Comparison of ENCODE assay signal across 9 mouse cellular contexts in the genomic region with DNA sequence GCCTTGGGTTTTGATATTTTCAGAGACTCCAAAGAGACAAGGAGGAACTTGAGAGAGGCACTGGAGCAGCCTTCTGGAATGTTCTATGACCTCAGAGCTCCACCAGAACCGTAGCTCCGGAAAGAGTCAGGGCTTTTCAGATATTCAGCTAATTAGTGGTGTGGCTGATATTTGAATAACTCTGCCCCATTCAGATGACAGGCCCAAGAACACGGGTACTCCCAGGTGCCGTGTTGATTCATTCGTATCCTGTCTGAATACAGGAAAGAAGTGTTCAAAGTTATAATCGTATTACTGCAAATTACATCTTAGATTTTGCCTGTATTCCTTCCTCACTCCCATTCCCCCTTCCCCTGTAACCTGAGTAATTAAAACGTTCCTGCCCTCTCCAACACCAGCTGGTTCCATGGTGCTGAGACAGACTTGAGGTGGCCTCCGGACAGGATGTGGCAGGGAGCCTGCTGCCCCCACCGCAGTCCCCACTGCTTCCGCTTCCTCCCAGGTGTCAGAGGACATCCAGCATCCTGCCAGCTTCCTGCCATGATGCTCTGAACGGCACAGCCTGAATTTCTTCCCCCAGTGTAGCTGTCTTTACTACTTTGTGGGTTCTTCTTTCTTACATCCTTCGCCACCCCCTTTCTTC. TPM values are rescaled to one million over a fixed set of nuclear protein-coding genes. Genes with fewer than 3 reads are reported as not detected.
DNase-seq lines count a peak whose midpoint lies in the region; TF ChIP-seq lines count a peak whose summit lies in the region.
"Had no signal": no experiment of that assay in that cellular context is flagged by ENCODE, and none has a peak within 500 bp of the region (broad histone marks: within the 10 kb centered on the region; RNA-seq: fewer than 3 reads in every experiment).

No protein-coding gene starts in this region.

- no peak overlapping the region for H3K27ac ChIP-seq in cerebellum, adult 2 months (ENCODE audit: insufficient read depth, low read length)

- DNase-seq in lung, adult 18-20 months: peak; percentile 20 to 26
- DNase-seq in lung, adult 2 months: no peak
- peak; percentile 17 for DNase-seq in kidney, adult 18-20 months
- DNase-seq in lung, postnatal 14 days: peak; percentile 46
- peak; percentile 85 to 92 for DNase-seq in thymus, postnatal 36 days
- DNase-seq in cerebellum, adult 18-20 months: no peak
- no peak for DNase-seq in cerebellum, postnatal 36 days
- DNase-seq in cerebellum, adult 2 months: no peak

- TF ChIP-seq CTCF in lung, adult 2 months (IDR thresholded peaks at IDR 0.05; ENCODE audit: insufficient read depth, low read length): no peak
- no peak for TF ChIP-seq CTCF in cerebellum, adult 2 months (IDR thresholded peaks at IDR 0.05; ENCODE audit: borderline replicate concordance, insufficient read depth, low read depth, low read length)

- TF ChIP-seq POLR2A in lung, adult 2 months (IDR thresholded peaks at IDR 0.05; ENCODE audit: borderline replicate concordance, extremely low read depth, low read depth, low read length): no peak
- TF ChIP-seq POLR2A in cerebellum, adult 2 months (IDR thresholded peaks at IDR 0.05; ENCODE audit: borderline replicate concordance, insufficient read depth, low read length): no peak

- no peak overlapping the region for H3K4me3 ChIP-seq in lung, adult 2 months (replicated peaks; ENCODE audit: extremely low read depth, low read depth, low read length)
- H3K4me3 ChIP-seq in cerebellum, adult 2 months (replicated peaks; ENCODE audit: insufficient read depth, low read depth, low read length): no peak overlapping the region

- no peaks in the 10 kb centered on the region for H3K27me3 ChIP-seq in cerebellum, adult 2 months (ENCODE audit: control insufficient read depth, insufficient read depth, low read length)
- H3K27me3 ChIP-seq: Patski had no signal

- H3K4me1 ChIP-seq in lung, adult 2 months (ENCODE audit: control insufficient read depth, insufficient read depth, low read length): no peaks in the 10 kb centered on the region
- H3K4me1 ChIP-seq in cerebellum, adult 2 months (ENCODE audit: control insufficient read depth, insufficient read depth, low read length): peaks cover 3% of the 10 kb centered on the region

- WGBS in lung, adult 2 months: 31% methylated on average over 12 of the region's 12 CpGs
- 63% methylated on average over 12 of the region's 12 CpGs for WGBS in cerebellum, adult 2 months

RNA-seq across cellular contexts. Expression of a gene that starts 36.8 kb away (rescaled TPM):
- 5.4 and 10.2 TPM in 2 replicates for polyA plus RNA-seq in lung, adult 2 months (2012; rRNA removed)
- 22.8 and 23.6 TPM in 2 replicates for polyA plus RNA-seq in cerebellum, adult 2 months (2012; rRNA removed)

RNA-seq across cellular contexts. Expression of a gene that starts 37.4 kb away (rescaled TPM):
- polyA plus RNA-seq in lung, adult 2 months (2012; rRNA removed): 38.1 and 48.4 TPM in 2 replicates
- polyA plus RNA-seq in cerebellum, adult 2 months (2012; rRNA removed): 25.0 and 26.5 TPM in 2 replicates

RNA-seq across cellular contexts. Expression of a gene that starts 59.5 kb away (rescaled TPM):
- 37.6 and 55.3 TPM in 2 replicates for polyA plus RNA-seq in lung, adult 2 months (2012; rRNA removed)
- polyA plus RNA-seq in cerebellum, adult 2 months (2012; rRNA removed): 4.1 and 4.5 TPM in 2 replicates
- polyA plus RNA-seq: Patski had no signal

Comparison
In these comparisons a context has a peak if more than half of its experiments do, and no peak if none do; other contexts are left out.
1. DNase-seq: peak in lung, adult 18-20 months (2 of 2), kidney, adult 18-20 months (single experiment), lung, postnatal 14 days (single experiment) and thymus, postnatal 36 days (2 of 2); none in lung, adult 2 months (single experiment), cerebellum, adult 18-20 months (0 of 2), cerebellum, postnatal 36 days (0 of 2) and cerebellum, adult 2 months (0 of 2).